ENCODE assay signal across 9 mouse cellular contexts in the genomic region with DNA sequence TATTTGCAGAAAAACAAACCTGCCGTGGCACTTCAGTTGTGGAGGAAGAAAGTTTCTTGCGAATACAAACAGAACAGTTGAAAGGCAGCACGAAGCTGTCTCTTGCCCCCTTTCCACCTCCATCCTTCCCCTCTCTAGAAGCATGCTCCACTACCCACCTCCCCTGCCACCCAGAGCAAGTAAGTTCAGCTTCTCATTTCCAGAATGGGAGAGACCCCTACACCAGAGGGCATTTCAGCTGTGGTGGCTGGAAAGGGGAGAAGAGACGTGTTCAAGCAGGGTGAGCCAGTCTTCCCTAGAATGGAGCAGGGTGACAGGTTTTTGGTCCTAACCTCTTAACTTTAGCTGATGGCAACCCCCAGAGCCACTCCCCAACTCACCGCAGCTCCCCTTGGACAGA. TPM values are rescaled to one million over a fixed set of nuclear protein-coding genes. Genes with fewer than 3 reads are reported as not detected.
DNase-seq lines count a peak whose midpoint lies in the region; ATAC-seq and TF ChIP-seq lines count a peak whose summit lies in the region.
"Had no signal": no experiment of that assay in that cellular context is flagged by ENCODE, and none has a peak within 500 bp of the region (broad histone marks: within the 10 kb centered on the region; RNA-seq: fewer than 3 reads in every experiment).

No protein-coding gene starts in this region.

- H3K9me3 ChIP-seq in kidney, embryonic 14.5 days (ENCODE audit: control insufficient read depth, low read length), result no peaks in the 10 kb centered on the region
- no peaks in the 10 kb centered on the region for H3K9me3 ChIP-seq in hindbrain, embryonic 10.5 days
- H3K9me3 ChIP-seq in midbrain, embryonic 15.5 days, result no peaks in the 10 kb centered on the region

- H3K36me3 ChIP-seq in kidney, embryonic 14.5 days (ENCODE audit: control insufficient read depth, insufficient read depth, low read length), result no peaks in the 10 kb centered on the region
- no peaks in the 10 kb centered on the region for H3K36me3 ChIP-seq in kidney, adult 2 months (ENCODE audit: control insufficient read depth, insufficient read depth, low read length)
- no peaks in the 10 kb centered on the region for H3K36me3 ChIP-seq in hindbrain, embryonic 10.5 days
- H3K36me3 ChIP-seq in midbrain, embryonic 15.5 days (replicated peaks), result no peaks in the 10 kb centered on the region
- H3K36me3 ChIP-seq: G1E had no signal

- H3K4me1 ChIP-seq in kidney, embryonic 14.5 days (ENCODE audit: control insufficient read depth, insufficient read depth, low read length), result no peaks in the 10 kb centered on the region
- no peaks in the 10 kb centered on the region for H3K4me1 ChIP-seq in kidney, adult 2 months (ENCODE audit: control insufficient read depth, insufficient read depth, low read length)
- peaks cover 6% of the 10 kb centered on the region; the same call in 1 of the 2 replicates for H3K4me1 ChIP-seq in hindbrain, embryonic 10.5 days (replicated peaks)
- peaks cover 11% of the 10 kb centered on the region; the same call in 1 of the 2 replicates for H3K4me1 ChIP-seq in midbrain, embryonic 15.5 days

- H3K27me3 ChIP-seq in kidney, embryonic 14.5 days (ENCODE audit: control insufficient read depth, insufficient read depth, low read length), result peaks cover 7% of the 10 kb centered on the region; the same call in 1 of the 2 replicates
- H3K27me3 ChIP-seq in kidney, adult 2 months (replicated peaks; ENCODE audit: control insufficient read depth, insufficient read depth, low read length), result no peaks in the 10 kb centered on the region
- H3K27me3 ChIP-seq in hindbrain, embryonic 10.5 days (ENCODE audit: insufficient read depth, poor library complexity, severe bottlenecking), result peaks cover 42% of the 10 kb centered on the region
- no peaks in the 10 kb centered on the region for H3K27me3 ChIP-seq in midbrain, embryonic 15.5 days (replicated peaks)

- WGBS in kidney, embryonic 14.5 days, result 15% methylated on average over 5 of the region's 5 CpGs
- 24% methylated on average over 5 of the region's 5 CpGs for WGBS in kidney, adult 2 months
- 21% methylated on average over 5 of the region's 5 CpGs for whole genome bisulfite sequencing in hindbrain, embryonic 10.5 days
- WGBS in midbrain, embryonic 15.5 days, result 16% methylated on average over 5 of the region's 5 CpGs

- H3K4me3 ChIP-seq in kidney, embryonic 14.5 days (ENCODE audit: low read length), result peak overlapping the region; percentile 53
- no peak overlapping the region for H3K4me3 ChIP-seq in kidney, adult 2 months (ENCODE audit: insufficient read depth, low read depth, low read length)
- peak overlapping the region; percentile 61 for H3K4me3 ChIP-seq in hindbrain, embryonic 10.5 days
- H3K4me3 ChIP-seq in midbrain, embryonic 15.5 days, result peak overlapping the region; percentile 61

- peak overlapping the region; percentile 89 for H3K4me2 ChIP-seq in kidney, embryonic 14.5 days (replicated peaks; ENCODE audit: low read depth, low read length)
- H3K4me2 ChIP-seq in midbrain, embryonic 15.5 days, result peak overlapping the region; percentile 88

- H3K9ac ChIP-seq in kidney, embryonic 14.5 days (ENCODE audit: low read depth, low read length), result no peak overlapping the region
- H3K9ac ChIP-seq in midbrain, embryonic 15.5 days, result peak overlapping the region; percentile 76

- no peak overlapping the region for H3K27ac ChIP-seq in kidney, embryonic 14.5 days (ENCODE audit: low read depth, low read length)
- no peak overlapping the region for H3K27ac ChIP-seq in kidney, adult 2 months (ENCODE audit: insufficient read depth, low read depth, low read length)
- no peak overlapping the region for H3K27ac ChIP-seq in hindbrain, embryonic 10.5 days
- H3K27ac ChIP-seq in midbrain, embryonic 15.5 days, result peak overlapping the region; percentile 94

- no peak for DNase-seq in kidney, adult 2 months
- DNase-seq in cerebellum, adult 9-11 months, result peak; percentile 46
- DNase-seq in hindbrain, embryonic 10.5 days (ENCODE audit: low spot score), result peak; percentile 21
- no peak for DNase-seq in urinary bladder, adult 2 months (ENCODE audit: low spot score)
- DNase-seq in kidney, postnatal 4 days, result no peak

- TF ChIP-seq CTCF in kidney, adult 2 months (conservative IDR thresholded peaks at IDR 0.05; ENCODE audit: insufficient read depth, insufficient read length, low read depth, low read length), result no peak

- no peak for TF ChIP-seq POLR2A in kidney, adult 2 months (IDR thresholded peaks at IDR 0.05; ENCODE audit: low read depth, low read length)

- peak; percentile 37; the same call in 1 of the 2 replicates for ATAC-seq in kidney, embryonic 14.5 days (ENCODE audit: low FRiP score, low TSS enrichment)
- peak; percentile 48 for ATAC-seq in midbrain, embryonic 15.5 days (replicated peaks)
- ATAC-seq in erythroid progenitor cell, adult 5-6 weeks (replicated peaks; ENCODE audit: low FRiP score, poor library complexity, severe bottlenecking), result no peak

RNA-seq across cellular contexts. Expression of a gene that starts 1.3 kb away (rescaled TPM):
- polyA plus RNA-seq in kidney, embryonic 14.5 days (2014; fragmentation: Nextera tagmentation; extraction: Ambion mirVana), result 1.7 and 2.5 TPM in 2 replicates
- 0.14 TPM in 1 of 2 replicates, not detected in the other for polyA plus RNA-seq in kidney, adult 2 months (2012; rRNA removed)
- polyA plus RNA-seq in hindbrain, embryonic 10.5 days (2016; fragmentation: Nextera tagmentation; extraction: Ambion mirVana), result 0.52 and 0.94 TPM in 2 replicates
- 36.3 and 41.5 TPM in 2 replicates for polyA plus RNA-seq in midbrain, embryonic 15.5 days (2015; fragmentation: Nextera tagmentation; extraction: Ambion mirVana)
- total RNA-seq in erythroid progenitor cell, adult 5-6 weeks (2015; ENCODE audit: low replicate concordance), result not detected in 2 replicates
- not detected in 2 replicates for total RNA-seq in erythroid progenitor cell, adult 5-6 weeks (2017; ENCODE audit: low replicate concordance)
- 0.55 and 1.1 TPM in 2 replicates for polyA plus RNA-seq in urinary bladder, adult 2 months (2012; rRNA removed)
- polyA plus RNA-seq: G1E had no signal

Comparison
In these comparisons a context has a peak if more than half of its experiments do, and no peak if none do; other contexts are left out.
1. DNase-seq: peak in cerebellum, adult 9-11 months (single experiment) and hindbrain, embryonic 10.5 days (single experiment); none in kidney, adult 2 months (single experiment), urinary bladder, adult 2 months (single experiment) and kidney, postnatal 4 days (0 of 2).
2. RNA of a gene that starts 1.3 kb away (polyA plus RNA-seq): 36.3 to 41.5 TPM in midbrain, embryonic 15.5 days; 1.7 to 2.5 TPM in kidney, embryonic 14.5 days, 0.52 to 0.94 TPM in hindbrain, embryonic 10.5 days, 0.55 to 1.1 TPM in urinary bladder, adult 2 months and 0.14 TPM in kidney, adult 2 months; every median in the first group is over 10 times any median in the second.